Mouse (Mus musculus): ENCODE measurements at regions not wholly inside any gene's neighbourhood (a gene's known extent, or its start where the extent isn't known, plus 50 kb on each side); places are given as distances from the start of the nearest gene placed in this dataset.

GRCm38 (mm10) chr17:68120744-68121143 lies 116.8 kb upstream of the Arhgap28 start:
- no peak for DNase-seq (ENCODE audit: low spot score in 2 of 2)

GRCm38 (mm10) chr17:68134373-68134772 lies 130.5 kb upstream of the Arhgap28 start:
- DNase-seq (ENCODE audit: low spot score in 2 of 2) = no peak

DNA sequence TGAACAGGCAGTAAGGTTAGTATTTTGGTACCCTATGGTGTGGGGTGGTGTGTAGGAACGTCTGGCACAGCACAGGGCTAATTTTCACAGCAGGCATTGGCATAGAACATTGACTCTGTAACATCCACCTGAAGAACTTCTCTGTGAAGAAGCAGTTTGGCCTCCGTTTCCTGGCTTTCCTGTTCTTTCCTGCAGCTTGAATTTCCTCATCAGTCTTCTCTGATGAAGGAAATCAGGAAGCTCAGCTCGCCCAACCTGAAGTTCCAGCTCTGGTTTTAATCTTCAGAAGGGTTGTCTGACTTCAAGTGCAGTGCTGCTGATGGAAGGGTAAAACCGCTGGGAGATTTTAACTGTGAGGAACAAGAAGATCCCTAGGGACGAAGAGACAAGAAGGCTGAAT lies 131.5 kb upstream of the Arhgap28 start:
- no peak for DNase-seq (ENCODE audit: low spot score in 2 of 2)

GRCm38 (mm10) chr17:68143307-68143706 lies 130.3 kb upstream of the L3mbtl4 start:
- no peak for DNase-seq (ENCODE audit: low spot score in 2 of 2)

DNA sequence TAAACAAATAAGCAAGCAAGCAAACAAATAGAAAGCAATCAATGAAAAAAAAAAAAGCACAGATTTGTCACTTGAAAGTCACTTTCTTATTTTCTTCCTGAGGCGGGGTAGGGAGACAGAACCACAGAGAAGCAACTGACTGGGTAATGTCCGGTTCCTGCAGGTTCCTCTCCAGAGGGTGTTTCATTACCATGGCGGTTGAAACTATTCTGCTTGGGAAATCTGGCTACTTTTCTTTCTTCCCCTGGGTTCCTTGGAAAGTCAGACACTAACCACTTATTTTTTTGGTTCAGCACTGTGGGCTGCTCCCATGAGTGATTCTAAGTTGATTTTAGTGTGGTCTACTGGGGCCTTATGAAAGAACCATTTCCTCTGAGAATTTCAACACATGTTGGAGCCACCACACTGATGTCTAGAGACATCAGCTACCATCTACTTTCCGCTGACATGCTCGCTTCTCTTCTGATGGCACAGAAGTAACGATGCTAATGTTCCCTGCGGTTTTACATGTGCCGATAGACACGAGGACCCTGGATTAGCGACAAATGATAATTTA lies 124.3 kb upstream of the L3mbtl4 start:
- no peak for DNase-seq (ENCODE audit: low spot score in 2 of 2)

DNA sequence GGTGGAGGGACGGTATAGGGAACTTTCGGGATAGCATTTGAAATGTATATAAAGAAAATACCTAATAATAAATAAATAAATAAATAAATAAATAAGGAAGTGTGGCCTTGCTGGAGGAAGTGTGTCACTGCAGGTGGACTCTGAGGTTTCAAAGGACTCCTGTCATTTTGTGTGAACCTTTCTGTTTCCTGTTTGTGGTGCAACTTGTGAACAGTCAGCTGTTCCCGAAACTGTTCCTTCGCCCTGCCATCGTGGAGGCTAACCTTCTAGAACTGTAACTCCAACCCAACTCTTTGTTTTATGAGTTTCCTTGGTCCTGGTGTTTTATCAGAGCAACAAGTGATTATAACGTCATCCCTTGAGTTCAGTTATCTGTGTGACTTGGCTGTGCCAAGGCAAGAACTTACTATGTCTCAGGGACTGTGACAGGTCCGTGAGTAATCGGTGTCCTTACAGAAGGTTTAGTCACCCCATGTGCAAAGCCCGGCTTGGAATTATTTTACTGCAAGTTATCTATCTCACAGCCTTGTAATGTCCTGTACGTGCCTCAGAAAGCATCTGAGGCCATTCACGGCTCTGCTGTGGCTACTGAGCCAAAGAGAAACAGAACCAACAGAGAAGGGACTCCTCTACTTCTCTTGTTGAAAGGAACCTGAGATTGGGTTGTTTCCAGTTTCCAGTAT lies 121.0 kb upstream of the L3mbtl4 start:
- no peak for DNase-seq (ENCODE audit: low spot score in 2 of 2)

- DNase-seq (ENCODE audit: low spot score in 2 of 2) = no peak
These were observed 118.7 kb upstream of the L3mbtl4 start for GRCm38 (mm10) chr17:68154879-68155278.

DNA sequence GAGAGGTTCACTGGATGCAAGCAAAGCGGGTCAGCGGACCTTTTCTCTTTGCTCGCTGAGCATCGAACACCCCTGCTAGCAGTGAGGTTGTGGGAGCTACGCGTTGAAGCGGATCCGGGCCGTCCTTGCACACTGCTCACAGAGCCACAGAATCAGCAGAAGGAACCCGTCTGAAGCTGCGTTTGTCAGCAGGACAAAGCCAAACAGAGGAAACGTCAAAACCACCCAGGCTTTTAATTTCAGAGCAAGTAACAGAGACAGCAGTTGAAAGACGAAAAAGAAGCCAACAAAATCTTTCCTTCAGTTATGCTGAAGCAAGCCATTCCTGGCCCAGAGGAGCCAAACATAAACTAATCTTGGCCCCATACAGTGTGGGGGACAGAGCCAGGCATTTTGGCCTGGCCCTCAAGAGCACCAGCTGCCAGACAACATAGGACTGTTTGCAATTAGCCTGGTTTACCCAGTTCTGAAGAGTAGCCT lies 115.4 kb upstream of the L3mbtl4 start:
- no peak for DNase-seq (ENCODE audit: low spot score in 2 of 2)

GRCm38 (mm10) chr17:68161107-68161506 lies 112.5 kb upstream of the L3mbtl4 start:
- DNase-seq (ENCODE audit: low spot score in 2 of 2) = no peak

- DNase-seq (ENCODE audit: low spot score in 2 of 2) = no peak
These were observed 110.1 kb upstream of the L3mbtl4 start for GRCm38 (mm10) chr17:68163545-68163944.

- DNase-seq (ENCODE audit: low spot score in 2 of 2) = no peak
These were observed 108.9 kb upstream of the L3mbtl4 start for GRCm38 (mm10) chr17:68164666-68165065.

- no peak for DNase-seq (ENCODE audit: low spot score in 2 of 2)
These were observed 108.3 kb upstream of the L3mbtl4 start for GRCm38 (mm10) chr17:68165171-68165825.

DNA sequence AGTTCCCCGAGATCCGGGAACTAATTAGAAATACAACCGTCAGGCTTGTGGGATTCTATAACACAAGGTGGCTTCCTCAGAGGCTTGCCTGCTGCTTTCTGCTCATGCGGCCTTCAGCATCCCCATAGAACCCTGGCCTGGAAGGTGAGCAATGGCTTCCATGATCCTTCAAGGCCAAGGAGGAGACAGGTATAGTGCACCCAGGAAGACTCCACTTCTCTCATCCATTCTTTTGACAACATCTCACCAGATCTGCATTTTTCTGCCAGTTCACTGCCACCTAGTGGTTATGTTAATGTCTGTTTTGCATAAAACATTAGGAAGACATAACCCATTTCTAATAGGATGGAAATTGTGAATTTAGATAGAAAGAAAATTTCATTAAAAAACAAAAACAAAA lies 107.2 kb upstream of the L3mbtl4 start:
- DNase-seq (ENCODE audit: low spot score in 2 of 2) = no peak

- DNase-seq (ENCODE audit: low spot score in 2 of 2) = no peak
These were observed 100.8 kb upstream of the L3mbtl4 start for GRCm38 (mm10) chr17:68172838-68173237.

- DNase-seq (ENCODE audit: low spot score in 2 of 2) = peak; percentile 70 to 72
These were observed 96.9 kb upstream of the L3mbtl4 start for GRCm38 (mm10) chr17:68176611-68177165.

DNA sequence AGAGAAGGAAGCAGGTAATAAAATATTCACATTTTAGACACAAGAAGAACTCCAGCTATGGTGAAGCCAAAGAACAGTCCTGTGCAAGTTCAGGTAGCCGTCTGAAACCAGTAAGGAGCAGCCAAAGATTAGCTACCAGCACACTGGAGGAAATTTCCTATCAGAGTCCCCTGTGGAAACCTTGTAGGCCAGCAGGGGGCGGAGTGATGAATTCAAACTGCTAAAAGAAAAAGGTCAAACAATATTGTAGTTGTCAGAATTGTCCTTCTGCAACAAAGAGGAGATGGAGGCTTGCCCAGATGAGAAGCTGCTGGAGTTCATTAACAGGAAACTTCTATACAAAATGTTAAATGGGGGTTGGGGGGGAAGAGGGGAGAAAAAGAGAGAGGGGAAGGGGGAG lies 95.8 kb upstream of the L3mbtl4 start:
- peak; percentile 60 to 65 for DNase-seq (ENCODE audit: low spot score in 2 of 2)

- no peak for DNase-seq (ENCODE audit: low spot score in 2 of 2)
These were observed 88.2 kb upstream of the L3mbtl4 start for GRCm38 (mm10) chr17:68185385-68185784.

- DNase-seq (ENCODE audit: low spot score in 2 of 2) = no peak
These were observed 83.7 kb upstream of the L3mbtl4 start for GRCm38 (mm10) chr17:68189888-68190287.

GRCm38 (mm10) chr17:68205545-68205944 lies 68.1 kb upstream of the L3mbtl4 start:
- DNase-seq (ENCODE audit: low spot score in 2 of 2) = no peak

DNA sequence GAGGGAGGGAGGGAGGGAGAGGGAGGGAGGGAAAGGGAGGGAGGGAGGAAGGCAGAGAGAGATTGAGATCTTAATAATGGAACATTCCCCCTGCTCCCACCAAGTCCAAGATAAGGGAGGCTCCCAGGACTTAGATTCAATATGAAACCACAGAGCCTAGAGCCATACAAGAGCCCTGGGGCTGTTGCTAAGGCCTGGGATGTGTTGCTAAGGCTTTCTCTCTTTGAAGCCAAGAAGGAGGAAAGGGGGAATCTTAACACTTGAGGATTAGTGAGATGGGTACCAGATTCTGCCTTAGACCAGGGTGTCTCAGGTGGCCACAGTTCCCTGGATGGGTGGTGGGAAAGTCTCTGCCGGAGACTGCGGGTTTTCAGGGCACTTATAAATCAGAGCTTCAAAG lies 64.8 kb upstream of the L3mbtl4 start:
- DNase-seq (ENCODE audit: low spot score in 2 of 2) = no peak

DNA sequence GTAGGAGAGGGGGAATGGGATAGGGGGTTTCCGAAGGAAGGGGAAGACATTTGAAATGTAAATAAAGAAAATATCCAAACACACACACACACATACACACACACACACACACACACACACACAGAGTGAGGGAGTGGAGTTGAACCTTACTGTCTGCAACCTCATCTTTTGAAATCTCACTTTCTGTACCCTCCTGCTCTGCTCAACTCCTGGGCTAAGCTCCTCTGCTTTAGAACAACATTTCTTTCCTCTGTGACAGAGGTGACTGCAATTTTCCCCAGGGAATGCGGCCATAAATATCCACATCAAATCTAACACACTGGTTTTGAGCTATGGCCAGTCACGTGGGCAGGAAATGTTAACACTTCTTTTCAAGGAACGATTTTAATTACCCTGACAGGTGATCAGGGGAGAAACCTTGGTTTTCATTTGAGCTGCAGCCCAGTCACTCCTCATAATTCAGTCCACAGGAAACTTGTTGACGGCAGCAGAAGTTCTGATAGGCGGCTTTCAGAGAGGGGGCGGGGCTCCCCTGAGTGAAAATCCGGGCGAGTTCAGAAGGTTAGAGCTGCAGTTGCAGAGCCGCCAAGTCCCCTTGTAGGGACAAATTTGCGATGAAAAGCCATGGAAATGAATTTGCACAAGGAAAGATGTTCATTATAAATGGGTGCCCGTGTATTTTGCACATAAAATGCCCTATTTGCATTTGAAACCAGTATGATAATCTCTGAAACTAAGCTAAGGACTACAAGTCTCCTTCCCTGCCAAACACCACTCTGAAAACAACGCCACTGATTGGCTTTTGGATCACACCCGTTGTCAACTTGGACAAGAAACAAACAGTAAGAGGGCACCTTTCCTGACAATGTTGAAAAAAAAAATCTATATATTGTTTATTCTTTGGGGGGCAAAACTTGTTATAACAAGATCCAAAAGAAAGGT lies 63.0 kb upstream of the L3mbtl4 start:
- peak; percentile 8 to 16 for DNase-seq (ENCODE audit: low spot score in 2 of 2)

GRCm38 (mm10) chr17:68218246-68218645 lies 55.4 kb upstream of the L3mbtl4 start:
- DNase-seq (ENCODE audit: low spot score in 2 of 2) = no peak
